Mouse (Mus musculus) olfactory bulb, adult 2 months (tissue): ENCODE measurements around the gene Edem2.

Source experiments
- CTCF ChIP-seq: fragments of 200-500 bp; IDR thresholded peaks from 2 replicates; pipeline ENCODE4 v1.5.1; 2012; ENCODE audit warnings: low read depth, mild to moderate bottlenecking, low read length, moderate library complexity; ENCODE audit not compliant: insufficient read depth
- POLR2A ChIP-seq: fragments of 200-500 bp; IDR thresholded peaks from 2 replicates; pipeline ENCODE4 v1.6.1; 2012; ENCODE audit warnings: mild to moderate bottlenecking, low read depth, low read length, moderate library complexity; ENCODE audit not compliant: insufficient read depth

GRCm38 (mm10) chr2:155693136-155693535 lies 36.1 kb downstream of the Edem2 start:
- no peak for TF ChIP-seq POLR2A
- TF ChIP-seq CTCF = no peak
